Mouse (Mus musculus): Measurements from ENCODE around the gene Phf1.
A peak's percentile ranks its signal among the peaks of the same experiment; 100 is the strongest.

- TF ChIP-seq CTCF (conservative IDR thresholded peaks at IDR 0.05; ENCODE audit: low read length) (peak; percentile 27), NANOG (IDR thresholded peaks at IDR 0.05; ENCODE audit: borderline replicate concordance, low read length) (no peak)
Measured at GRCm38 (mm10) chr17:26949051-26949577, 16.3 kb downstream of the Phf1 start.

Measured in E14TG2a.4 (cell line).